Mouse (Mus musculus) liver, embryonic 12.5 days (tissue): Measurements from ENCODE around the gene Sesn3. TPM values are rescaled to one million over a fixed set of nuclear protein-coding genes. Genes with fewer than 3 reads are reported as not detected.
"Not testable (repeated sequence)": the region's sequence is repeated elsewhere in the genome, so short reads cannot be mapped to it uniquely, and the experiment has no call there.

ENCODE experiments used
- ATAC-seq: fragments of 200-750 bp; cut with Nextera tagmentation; 2 replicates; pipeline ENCODE4 v1.8.0; 2017; ENCODE audit warnings: moderate number of reproducible peaks, mild to moderate bottlenecking, moderate library complexity
- H3K27ac ChIP-seq: fragments of 300-500 bp; sonication (generic); 2 replicates; pipeline ENCODE4 v1.5.1; 2016; ENCODE audit warnings: mild to moderate bottlenecking
- H3K27me3 ChIP-seq: fragments of 300-500 bp; sonication (generic); replicated peaks from 2 replicates; pipeline ENCODE4 v1.6.1; 2016; ENCODE audit warnings: mild to moderate bottlenecking, moderate library complexity
- H3K36me3 ChIP-seq: fragments of 300-500 bp; sonication (generic); 2 replicates; pipeline ENCODE4 v1.6.1; 2016; ENCODE audit warnings: mild to moderate bottlenecking, moderate library complexity
- H3K4me1 ChIP-seq: fragments of 300-500 bp; sonication (generic); 2 replicates; pipeline ENCODE4 v1.6.1; 2016
- H3K4me2 ChIP-seq: fragments of 300-500 bp; sonication (generic); 2 replicates; pipeline ENCODE4 v1.6.1; 2016; ENCODE audit warnings: mild to moderate bottlenecking, moderate library complexity
- H3K4me3 ChIP-seq: fragments of 300-500 bp; sonication (generic); 2 replicates; pipeline ENCODE4 v1.5.1; 2016; ENCODE audit warnings: mild to moderate bottlenecking, moderate library complexity
- H3K9ac ChIP-seq: fragments of 300-500 bp; sonication (generic); 2 replicates; pipeline ENCODE4 v1.6.1; 2016; ENCODE audit warnings: mild to moderate bottlenecking, moderate library complexity
- H3K9me3 ChIP-seq: fragments of 300-500 bp; sonication (generic); replicated peaks from 2 replicates; pipeline ENCODE4 v1.6.1; 2016; ENCODE audit warnings: mild to moderate bottlenecking, moderate library complexity
- WGBS: fragments of 180-500 bp; shearing (Covaris S2); methylation state at CpG from one replicate; pipeline ENCODE4 v1.1.7; 2016; ENCODE audit not compliant: insufficient replicate concordance; 5-methylcytosine and 5-hydroxymethylcytosine counted together
- polyA plus RNA-seq: library from polyadenylated mRNA; unstranded; fragments of >200 nt; fragmentation: Nextera tagmentation; extraction: Ambion mirVana; gene quantifications from 2 replicates; pipeline ENCODE4 v1.2.1, GENCODE M21; 2016

The Sesn3 gene
- 1.8 and 2.4 TPM in 2 replicates for polyA plus RNA-seq

DNA sequence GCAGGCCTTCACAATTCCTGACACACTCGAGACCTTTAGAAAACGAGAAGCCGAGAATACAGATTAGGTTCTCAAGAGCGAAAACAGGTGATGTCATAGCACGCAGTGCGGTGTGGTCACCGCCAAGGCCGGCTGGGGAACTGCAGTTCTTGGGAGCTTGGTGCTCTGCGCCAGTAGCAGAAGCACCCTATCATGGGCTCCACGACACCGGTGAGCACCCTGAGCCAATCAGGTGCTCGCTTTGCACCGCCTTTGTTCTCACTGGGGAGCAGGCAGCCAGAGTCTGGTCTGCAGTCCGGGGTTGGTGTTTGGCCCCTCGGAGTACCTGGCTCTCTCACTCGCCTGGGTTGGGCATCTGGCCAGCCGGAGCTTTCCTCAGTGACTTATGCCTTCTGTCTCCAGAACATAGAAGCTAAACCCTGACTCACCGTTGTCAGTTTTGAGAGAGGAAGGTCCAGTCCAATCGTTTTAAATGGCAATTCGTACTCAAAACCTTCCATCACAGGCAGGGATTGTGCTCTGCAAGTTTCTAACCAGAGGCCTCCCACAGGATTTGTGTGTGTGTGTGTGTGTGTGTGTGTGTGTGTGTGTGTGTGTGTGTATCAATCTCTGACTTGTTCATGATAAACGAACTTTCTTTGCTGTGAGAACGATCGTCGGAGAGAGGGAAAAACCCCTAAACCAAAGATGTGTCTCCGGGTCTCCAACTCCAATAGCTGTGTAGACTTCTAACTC lies at the start of gene Sesn3:
TSS of gene Sesn3 (plus strand) at position 82 of the 735 bp plus-strand sequence.
- H3K36me3 ChIP-seq, result no peaks in the 10 kb centered on the region
- peaks cover 25% of the 10 kb centered on the region for H3K27me3 ChIP-seq
- H3K4me2 ChIP-seq, result peak within 1 kb of the TSS; percentile 90
- peak within 1 kb of the TSS; percentile 58 for H3K27ac ChIP-seq
- H3K4me1 ChIP-seq, result peaks cover 25% of the 10 kb centered on the region
- ATAC-seq, result peak; percentile 44
- WGBS, result 3% methylated on average over 25 of the region's 25 CpGs
- H3K9ac ChIP-seq, result peak within 1 kb of the TSS; percentile 50
- H3K4me3 ChIP-seq, result peak within 1 kb of the TSS; percentile 68
- no peaks in the 10 kb centered on the region for H3K9me3 ChIP-seq

DNA sequence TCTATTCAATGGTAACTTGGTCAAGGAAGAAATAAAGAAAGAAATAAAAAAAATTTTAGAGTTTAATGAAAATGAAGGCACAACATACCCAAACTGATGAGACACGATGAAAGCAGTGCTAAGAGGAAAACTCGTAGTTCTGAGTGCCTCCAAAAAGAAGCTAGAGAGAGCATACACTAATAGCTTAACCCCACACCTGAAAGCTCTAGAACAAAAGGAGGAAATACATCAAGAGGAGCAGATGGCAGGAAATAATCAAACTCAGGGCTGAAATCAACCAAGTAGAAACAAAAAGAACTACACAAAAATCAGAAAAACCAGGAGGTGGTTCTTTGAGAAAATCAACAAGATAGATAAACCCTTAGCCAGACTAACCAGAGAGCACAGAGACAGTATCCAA lies 47.8 kb upstream of the Sesn3 start:
- H3K4me2 ChIP-seq, H3K4me1 ChIP-seq, H3K27ac ChIP-seq, H3K27me3 ChIP-seq, H3K9me3 ChIP-seq, H3K4me3 ChIP-seq, H3K9ac ChIP-seq, H3K36me3 ChIP-seq, ATAC-seq: not testable (repeated sequence)
- 53% methylated on average over 2 of the region's 2 CpGs for WGBS

DNA sequence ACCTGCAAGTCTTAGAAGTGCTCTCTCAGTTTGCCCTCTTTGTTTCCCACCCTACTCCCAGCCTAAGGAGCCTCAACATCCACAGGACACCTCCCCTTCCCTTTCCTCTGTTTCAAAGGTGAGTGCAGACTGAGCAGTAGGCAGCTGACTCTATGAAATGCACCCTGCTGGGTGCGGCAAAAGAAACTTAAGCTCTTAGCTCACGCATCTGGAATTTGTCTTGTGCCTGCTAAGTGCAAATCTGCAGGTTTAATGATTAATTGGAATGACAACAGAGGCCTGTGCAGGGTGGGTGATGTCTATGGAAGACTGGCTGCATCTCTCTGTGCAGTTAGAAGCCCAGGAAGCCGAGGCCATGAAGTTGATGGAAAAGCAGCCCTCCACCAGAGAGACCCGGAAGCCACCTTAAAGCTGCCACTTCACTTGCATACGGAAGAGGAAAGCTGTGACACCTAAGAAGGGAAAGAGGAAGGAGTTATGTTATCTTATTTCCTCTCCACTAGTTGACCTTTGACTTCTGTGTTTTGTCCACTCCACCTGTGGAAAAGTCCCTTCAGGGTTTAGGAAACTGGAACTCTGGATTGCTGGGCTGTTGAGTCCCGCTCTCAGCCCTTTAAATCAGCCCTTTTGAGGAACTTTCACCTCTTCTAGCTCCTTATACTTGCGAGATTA lies 41.0 kb upstream of the Sesn3 start:
- Histone ChIP-seq H3K36me3 (no peaks in the 10 kb centered on the region), H3K4me2 (no peak overlapping the region), H3K27me3 (no peaks in the 10 kb centered on the region), H3K4me3 (no peak overlapping the region), H3K4me1 (0 out of 2 replicates have a peak, but pooled peaks cover 8% of the 10 kb centered on the region), H3K27ac (peak overlapping the region; percentile 36; the same call in 1 of the 2 replicates), H3K9me3 (no peaks in the 10 kb centered on the region), H3K9ac (no peak overlapping the region)
- peak; percentile 58 for ATAC-seq
- WGBS, result 37% methylated on average over 7 of the region's 7 CpGs

DNA sequence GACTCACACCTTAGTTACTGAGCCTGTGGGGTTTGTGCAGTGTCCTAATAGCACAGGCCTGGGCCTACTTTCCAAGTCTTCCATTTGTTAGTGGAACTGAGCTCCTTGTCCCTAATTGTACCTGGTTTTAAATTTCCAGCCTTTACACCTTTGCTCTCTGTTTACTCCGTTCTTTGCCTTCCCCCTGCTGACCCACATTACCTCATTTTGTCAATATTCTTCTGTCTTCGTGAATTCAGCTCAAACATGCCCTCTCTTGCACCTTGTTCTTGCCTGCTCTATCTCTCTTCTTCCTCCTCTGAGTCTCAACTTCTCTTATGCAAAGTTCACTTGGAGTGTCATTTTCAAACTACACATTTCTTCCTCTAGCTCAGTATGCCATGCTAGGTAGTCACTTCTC lies 39.6 kb upstream of the Sesn3 start:
- no peak overlapping the region for H3K27ac ChIP-seq
- no peaks in the 10 kb centered on the region for H3K27me3 ChIP-seq
- H3K4me1 ChIP-seq, result 0 out of 2 replicates have a peak, but pooled peaks cover 8% of the 10 kb centered on the region
- no peaks in the 10 kb centered on the region for H3K36me3 ChIP-seq
- H3K9me3 ChIP-seq, result no peaks in the 10 kb centered on the region
- H3K4me3 ChIP-seq, result no peak overlapping the region
- no peak for ATAC-seq
- WGBS, result 52% methylated on average over 2 of the region's 2 CpGs
- H3K4me2 ChIP-seq, result no peak overlapping the region
- H3K9ac ChIP-seq, result no peak overlapping the region

DNA sequence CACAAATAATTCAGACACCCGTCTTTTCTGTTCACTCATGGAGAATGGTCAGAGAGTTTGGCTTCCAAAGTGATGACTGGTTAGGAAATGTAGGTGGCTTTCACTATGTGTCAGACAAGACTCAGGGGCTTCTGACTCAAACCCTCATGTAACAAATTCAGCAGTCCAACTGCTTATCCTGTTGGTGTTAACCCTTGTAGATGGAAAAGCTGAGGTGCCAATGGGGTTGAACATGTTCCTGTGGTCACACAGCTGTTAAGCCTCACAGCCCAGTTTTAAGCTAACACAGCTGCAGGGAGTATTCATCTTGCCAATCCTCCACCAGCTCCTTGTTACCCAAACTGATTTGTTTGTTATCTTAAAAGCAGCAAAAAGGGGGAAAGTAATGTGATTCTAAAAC lies 33.9 kb upstream of the Sesn3 start:
- 59% methylated on average over 1 of the region's 1 CpGs for WGBS
- H3K4me3 ChIP-seq, ATAC-seq, H3K9ac ChIP-seq, H3K4me1 ChIP-seq, H3K27me3 ChIP-seq, H3K27ac ChIP-seq, H3K4me2 ChIP-seq, H3K9me3 ChIP-seq, H3K36me3 ChIP-seq: not testable (repeated sequence)

DNA sequence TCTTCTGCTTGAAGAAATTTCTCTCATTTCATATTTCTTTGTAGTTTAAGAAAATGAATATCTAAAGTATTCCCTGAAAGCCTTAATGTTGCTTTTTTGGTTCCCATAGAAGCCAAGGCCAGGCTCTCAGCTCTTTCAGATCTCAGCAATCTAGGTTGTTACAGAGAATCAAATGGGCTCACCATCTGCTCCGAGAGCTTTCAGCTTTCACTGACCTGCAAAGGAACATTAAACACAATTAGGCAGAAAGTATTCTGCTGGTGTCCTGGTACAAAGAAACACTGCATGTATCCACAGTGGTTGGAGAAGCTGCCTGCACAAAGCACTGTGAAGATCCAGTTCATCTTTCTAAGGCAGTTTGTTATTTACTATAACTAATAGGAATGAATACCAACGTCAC lies 32.6 kb upstream of the Sesn3 start:
- Histone ChIP-seq H3K27me3 (no peaks in the 10 kb centered on the region), H3K27ac (no peak overlapping the region), H3K4me2 (no peak overlapping the region), H3K4me3 (no peak overlapping the region), H3K4me1 (no peaks in the 10 kb centered on the region), H3K9me3 (no peaks in the 10 kb centered on the region), H3K36me3 (no peaks in the 10 kb centered on the region), H3K9ac (no peak overlapping the region)
- no peak for ATAC-seq
- WGBS, result 52% methylated on average over 2 of the region's 2 CpGs

DNA sequence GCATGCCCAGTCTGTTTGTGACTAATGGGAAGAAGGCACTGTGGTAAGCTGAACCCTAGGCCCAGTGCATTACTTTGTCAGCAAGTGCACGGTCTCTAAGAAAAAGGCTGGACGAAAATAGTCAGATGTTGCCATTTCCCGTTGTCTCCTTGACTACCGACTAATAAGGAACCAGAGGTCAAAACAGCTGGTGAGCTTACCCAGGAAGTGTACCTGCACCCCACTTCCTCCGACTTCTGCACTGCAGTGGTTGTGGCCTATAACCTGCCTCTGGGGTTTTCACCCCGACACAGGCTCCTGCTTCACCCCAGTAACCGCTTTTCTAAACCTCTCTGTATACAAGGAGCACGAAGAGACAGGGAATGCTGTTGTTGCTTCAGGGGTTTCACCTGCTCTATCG lies 30.3 kb upstream of the Sesn3 start:
- 26% methylated on average over 9 of the region's 9 CpGs for WGBS
- Histone ChIP-seq H3K4me2 (no peak overlapping the region), H3K9ac (no peak overlapping the region), H3K36me3 (no peaks in the 10 kb centered on the region), H3K27ac (no peak overlapping the region), H3K27me3 (no peaks in the 10 kb centered on the region), H3K4me3 (no peak overlapping the region), H3K9me3 (no peaks in the 10 kb centered on the region), H3K4me1 (no peaks in the 10 kb centered on the region)
- ATAC-seq, result no peak

DNA sequence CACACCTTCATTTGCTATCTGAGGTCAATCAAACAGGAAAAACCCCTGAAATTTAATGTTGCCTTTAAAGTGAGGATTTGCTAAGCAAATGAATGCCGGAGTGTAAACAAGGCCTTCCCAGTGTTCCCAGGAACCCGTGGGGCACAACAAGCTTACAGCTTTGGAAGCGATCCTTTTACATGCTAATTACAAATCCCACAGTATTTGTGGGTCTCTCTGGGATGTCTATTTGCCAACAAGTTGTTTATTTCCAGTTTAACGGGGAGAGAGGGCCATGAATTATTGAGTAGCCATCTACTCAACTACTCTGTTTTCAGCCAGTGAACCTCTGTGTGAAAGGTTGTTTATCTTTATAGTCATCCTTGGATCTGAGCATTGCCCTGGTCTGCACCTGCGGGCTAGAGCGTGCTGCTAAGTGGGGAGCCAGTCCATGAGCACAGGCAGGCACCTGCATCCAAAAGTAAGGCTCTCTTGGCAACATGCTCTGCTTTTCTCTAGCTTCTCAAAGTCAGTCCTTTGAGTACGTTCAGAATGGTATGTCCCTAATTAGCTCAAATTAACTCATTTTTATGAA lies 29.8 kb upstream of the Sesn3 start:
- Histone ChIP-seq H3K27ac (no peak overlapping the region), H3K36me3 (no peaks in the 10 kb centered on the region), H3K27me3 (no peaks in the 10 kb centered on the region), H3K4me2 (no peak overlapping the region), H3K4me3 (no peak overlapping the region), H3K9ac (no peak overlapping the region), H3K4me1 (no peaks in the 10 kb centered on the region), H3K9me3 (no peaks in the 10 kb centered on the region)
- 45% methylated on average over 7 of the region's 7 CpGs for WGBS
- ATAC-seq, result no peak

DNA sequence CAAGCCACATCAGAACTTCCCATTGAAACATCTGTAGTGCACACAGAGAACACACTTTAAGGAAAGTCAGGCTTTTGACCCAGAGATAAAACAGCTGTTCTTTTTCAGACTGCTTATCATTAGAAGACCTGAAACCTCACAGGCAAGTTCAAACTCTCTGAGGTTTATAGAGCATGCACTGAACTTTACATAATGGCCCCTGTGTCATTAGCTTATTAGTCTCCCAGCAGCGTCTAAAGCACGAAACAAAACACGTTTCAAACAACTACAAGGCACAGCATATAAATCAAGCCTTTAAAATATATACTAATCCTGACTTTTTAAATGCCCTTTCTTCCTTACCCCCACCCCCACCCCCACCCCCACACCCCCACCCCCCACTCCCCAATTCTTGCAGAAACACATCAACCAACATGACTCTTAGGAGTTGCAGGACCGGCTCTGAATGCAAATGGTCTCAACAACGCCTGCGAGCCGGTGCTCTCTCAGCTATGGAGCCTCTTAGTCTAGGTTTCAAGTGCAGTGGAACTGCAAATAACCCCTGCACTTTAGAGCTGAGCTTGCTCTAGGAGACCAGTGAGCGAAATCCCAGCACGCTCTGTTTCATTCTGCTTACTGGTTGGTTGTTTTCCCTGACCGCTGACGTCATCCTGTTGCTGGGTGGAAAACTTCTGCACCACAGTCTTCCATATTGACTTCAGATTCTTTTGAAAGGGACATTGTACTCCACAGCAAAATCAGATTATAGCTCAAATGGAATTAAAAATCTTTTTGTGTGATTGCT lies 28.7 kb upstream of the Sesn3 start:
- Histone ChIP-seq H3K27ac (no peak overlapping the region), H3K4me2 (no peak overlapping the region)
- ATAC-seq, result peak; percentile 42; the same call in 1 of the 2 replicates

DNA sequence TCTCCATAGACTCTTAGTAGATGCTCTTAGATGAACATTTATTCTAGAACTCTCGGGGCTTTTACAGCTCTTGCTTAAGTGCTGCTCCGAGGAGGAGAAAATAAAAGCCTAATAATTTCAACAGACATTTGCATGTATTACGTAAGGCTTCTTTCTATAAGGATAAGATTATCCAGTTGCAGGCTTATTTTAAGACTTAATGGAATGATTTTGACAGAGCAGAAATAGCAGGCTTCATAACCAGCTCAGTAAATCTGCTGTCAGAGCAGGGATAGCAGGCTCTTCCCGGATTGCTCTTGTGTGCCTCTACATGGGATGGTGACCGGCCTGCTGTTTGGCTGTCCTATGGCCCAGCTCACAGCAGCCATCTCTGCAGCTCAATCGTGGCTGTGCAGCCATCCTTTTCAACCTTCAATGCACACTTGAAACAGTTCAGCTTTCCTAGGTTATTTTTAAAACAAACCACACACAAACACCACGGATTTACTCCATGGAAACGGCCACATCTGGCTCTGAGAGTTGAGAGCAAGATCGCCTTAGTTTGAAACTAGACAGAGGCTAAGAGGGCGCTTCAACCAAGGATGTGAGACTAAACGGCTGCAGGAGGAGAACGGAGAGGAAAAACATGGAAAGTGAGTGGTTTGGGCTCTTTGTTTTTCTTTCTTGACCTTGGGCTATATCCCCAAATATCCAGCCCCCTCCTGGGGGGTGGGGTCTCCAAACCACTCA lies 27.2 kb upstream of the Sesn3 start:
- Histone ChIP-seq H3K27me3 (no peaks in the 10 kb centered on the region), H3K4me1 (no peaks in the 10 kb centered on the region), H3K4me2 (no peak overlapping the region), H3K9ac (no peak overlapping the region), H3K4me3 (no peak overlapping the region), H3K36me3 (no peaks in the 10 kb centered on the region), H3K9me3 (no peaks in the 10 kb centered on the region), H3K27ac (no peak overlapping the region)
- no peak for ATAC-seq
- 62% methylated on average over 12 of the region's 12 CpGs for WGBS

More for the DNA sequence above, 28.7 kb upstream of the Sesn3 start:
- no peaks in the 10 kb centered on the region for H3K9me3 ChIP-seq
- no peaks in the 10 kb centered on the region for H3K36me3 ChIP-seq
- H3K4me1 ChIP-seq, result no peaks in the 10 kb centered on the region
- no peak overlapping the region for H3K4me3 ChIP-seq
- H3K27me3 ChIP-seq, result no peaks in the 10 kb centered on the region
- no peak overlapping the region for H3K9ac ChIP-seq
- WGBS, result 31% methylated on average over 11 of the region's 11 CpGs

DNA sequence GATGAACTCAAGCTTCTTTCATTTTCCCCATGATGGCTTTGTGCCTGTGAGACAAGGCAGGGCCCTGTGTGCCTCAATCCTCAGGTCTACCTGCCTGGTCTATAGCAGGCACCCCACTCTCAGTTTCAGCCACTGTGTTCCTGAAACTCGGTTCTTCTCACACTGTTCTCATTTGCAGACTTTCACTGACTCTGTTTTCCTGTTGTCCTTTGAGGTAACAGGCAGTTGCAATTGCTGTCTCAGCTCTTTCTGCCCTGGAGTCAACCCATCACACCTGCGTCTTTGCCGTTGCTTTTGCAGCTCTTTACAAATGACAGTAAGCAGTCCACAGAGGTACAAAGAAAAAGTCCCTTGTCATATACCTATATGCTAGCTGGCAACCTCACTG lies 26.7 kb upstream of the Sesn3 start:
- no peak for ATAC-seq
- H3K27ac ChIP-seq, result no peak overlapping the region
- 68% methylated on average over 3 of the region's 3 CpGs for WGBS

More for the DNA sequence above, 26.7 kb upstream of the Sesn3 start:
- Histone ChIP-seq H3K9ac (no peak overlapping the region), H3K4me1 (no peaks in the 10 kb centered on the region), H3K9me3 (no peaks in the 10 kb centered on the region), H3K4me2 (no peak overlapping the region), H3K36me3 (no peaks in the 10 kb centered on the region), H3K4me3 (no peak overlapping the region), H3K27me3 (no peaks in the 10 kb centered on the region)
